Mouse (Mus musculus) urinary bladder, postnatal 14 days (tissue): ENCODE measurements around the gene Insr.
A peak's percentile ranks its signal among the peaks of the same experiment; 100 is the strongest.
"Not testable (repeated sequence)": the region's sequence is repeated elsewhere in the genome, so short reads cannot be mapped to it uniquely, and the experiment has no call there.

Experiments used
- DNase-seq: peaks from one replicate; pipeline ENCODE4 v3.0.0; 2021; ENCODE audit warnings: low spot score

Gene Insr

GRCm38 (mm10) chr8:3230118-3231060 lies 49.0 kb downstream of the Insr start:
- DNase-seq: no peak

DNA sequence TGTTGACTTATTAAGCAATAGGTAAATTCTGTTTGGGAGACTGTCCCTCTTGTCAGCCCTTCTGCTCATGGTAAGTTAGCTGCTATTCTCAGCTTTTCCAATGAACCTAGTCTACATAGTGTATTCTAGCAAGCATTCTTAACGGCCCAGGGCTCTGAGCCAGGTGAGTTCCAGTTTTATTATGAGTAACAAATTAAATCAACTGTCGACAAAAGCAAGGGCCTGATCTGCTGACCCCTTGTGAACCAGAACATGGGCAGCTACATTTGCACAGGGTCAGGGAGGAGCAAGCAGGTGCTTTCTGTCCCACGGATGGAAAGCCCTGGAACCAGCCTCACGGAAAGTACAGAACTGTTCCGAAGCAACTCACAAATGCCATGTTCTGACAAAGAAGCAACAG lies 52.0 kb downstream of the Insr start:
- DNase-seq: no peak

GRCm38 (mm10) chr8:3225731-3226130 lies 53.7 kb downstream of the Insr start:
- no peak for DNase-seq

- DNase-seq: no peak
Measured at GRCm38 (mm10) chr8:3225184-3225583, 54.2 kb downstream of the Insr start.

GRCm38 (mm10) chr8:3222636-3222965 lies 56.8 kb downstream of the Insr start:
- no peak for DNase-seq

DNA sequence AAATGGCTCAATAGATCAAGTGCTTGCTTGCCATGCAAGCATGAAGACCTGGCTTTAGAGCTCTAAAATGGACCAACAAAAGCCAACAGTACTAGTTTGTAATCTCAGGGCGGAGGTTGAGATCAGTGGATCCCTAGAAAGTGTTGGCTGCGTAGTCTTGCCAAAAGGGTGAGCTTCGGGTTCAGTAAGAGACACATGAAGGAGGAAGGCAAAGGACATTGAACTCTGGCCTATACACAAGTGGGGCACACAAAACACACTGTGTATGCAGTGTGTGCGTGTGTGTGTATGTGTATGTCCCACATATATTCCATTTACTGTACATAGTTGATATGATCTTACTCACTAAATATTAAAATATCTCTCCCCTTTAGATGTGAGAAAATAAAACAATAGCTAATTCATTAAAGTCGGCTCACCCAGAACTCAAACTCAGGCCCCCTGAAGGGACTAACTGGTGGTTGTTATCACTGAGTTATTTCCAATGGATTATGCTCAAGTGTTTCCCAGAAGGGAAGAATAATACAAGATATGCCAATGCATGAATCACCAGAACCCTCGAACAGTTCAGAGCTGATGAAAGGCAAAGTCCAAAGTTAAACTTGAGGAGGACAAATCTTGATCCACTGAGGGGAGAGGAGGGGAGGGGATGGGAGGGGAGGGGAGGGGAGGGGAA lies 57.3 kb downstream of the Insr start:
- no peak for DNase-seq

GRCm38 (mm10) chr8:3221047-3221959 lies 58.1 kb downstream of the Insr start:
- peak; percentile 93 for DNase-seq

DNA sequence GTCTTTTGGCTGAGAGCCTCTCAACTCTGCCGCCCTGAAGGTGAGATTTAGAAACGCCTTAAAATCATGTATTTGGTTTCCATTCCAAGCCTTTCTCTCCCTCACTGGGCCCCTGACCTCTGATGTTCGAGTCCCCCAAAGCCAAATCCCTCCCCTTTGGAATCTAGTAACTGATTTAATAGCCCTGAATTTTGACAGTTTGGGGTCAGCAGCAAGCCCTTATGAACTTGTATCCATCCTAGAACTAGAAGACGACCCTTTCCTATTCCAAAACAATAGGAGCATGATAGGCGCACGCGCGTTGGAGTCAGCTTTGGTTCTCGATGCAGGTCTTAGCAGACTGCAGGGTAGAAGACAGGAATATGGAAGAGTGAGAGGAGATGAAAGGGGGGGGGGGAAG lies 58.9 kb downstream of the Insr start:
- DNase-seq: peak; percentile 20

GRCm38 (mm10) chr8:3219921-3220411 lies 59.5 kb downstream of the Insr start:
- no peak for DNase-seq

DNA sequence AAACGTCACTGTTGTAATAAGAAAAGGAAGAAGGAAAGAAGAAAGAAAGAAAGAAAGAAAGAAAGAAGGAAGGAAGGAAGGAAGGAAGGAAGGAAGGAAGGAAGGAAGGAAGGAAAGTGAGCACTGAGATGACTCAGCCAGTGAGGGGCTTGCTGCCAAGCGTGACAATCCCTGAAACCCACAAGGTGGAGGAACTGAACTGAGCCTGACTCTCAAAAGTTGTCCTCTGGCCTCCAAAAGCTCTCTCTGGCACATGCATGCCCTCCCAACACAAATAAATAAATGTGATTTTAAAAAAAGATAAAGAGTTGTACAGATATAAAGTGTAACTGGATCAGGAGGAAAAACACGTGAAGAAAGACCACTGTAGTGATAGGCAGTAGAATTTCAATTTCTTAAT lies 60.2 kb downstream of the Insr start:
- DNase-seq: no peak

- no peak for DNase-seq
Measured at GRCm38 (mm10) chr8:3216541-3217092, 62.8 kb downstream of the Insr start.

- DNase-seq: no peak
Measured at GRCm38 (mm10) chr8:3215561-3215960, 63.9 kb downstream of the Insr start.

- DNase-seq: no peak
Measured at GRCm38 (mm10) chr8:3214601-3215000, 64.8 kb downstream of the Insr start.

GRCm38 (mm10) chr8:3211456-3211855 lies 68.0 kb downstream of the Insr start:
- DNase-seq: no peak

GRCm38 (mm10) chr8:3209960-3210359 lies 69.5 kb downstream of the Insr start:
- DNase-seq: no peak

GRCm38 (mm10) chr8:3209268-3209667 lies 70.1 kb downstream of the Insr start:
- DNase-seq: no peak

- DNase-seq: no peak
Measured at GRCm38 (mm10) chr8:3208729-3209128, 70.7 kb downstream of the Insr start.

DNA sequence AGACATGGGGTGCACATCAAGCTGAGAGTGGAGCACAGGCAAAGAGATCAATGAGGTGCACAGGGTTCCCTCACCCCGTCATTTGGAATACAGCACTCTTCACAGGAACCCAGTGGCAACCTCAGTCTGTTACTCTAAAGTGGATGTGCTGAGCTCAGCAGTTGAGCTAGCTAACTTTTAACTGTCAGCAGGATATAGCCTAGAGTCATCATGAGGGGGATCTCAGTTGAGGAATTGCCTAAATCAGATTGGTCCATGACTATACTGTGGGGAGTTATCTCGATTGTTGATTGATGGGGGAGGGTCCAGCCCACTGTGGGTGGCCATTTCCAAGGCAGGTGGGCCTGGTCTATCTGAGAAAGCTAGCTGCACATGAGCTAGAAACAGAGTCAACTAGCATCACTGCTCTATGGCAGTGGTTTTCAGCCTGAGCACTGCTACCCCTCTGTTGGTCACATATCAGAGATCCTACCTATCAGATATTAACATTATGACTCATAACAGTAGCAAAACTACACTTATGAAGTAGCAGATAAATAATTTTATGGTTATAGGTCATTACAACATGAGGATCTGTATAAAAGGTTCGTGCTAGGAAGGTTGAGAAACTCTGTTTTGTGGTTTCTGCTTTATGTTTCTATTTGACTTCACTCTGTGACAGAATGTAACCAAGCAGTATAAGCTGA lies 74.5 kb downstream of the Insr start:
- DNase-seq: no peak

GRCm38 (mm10) chr8:3202792-3203191 lies 76.6 kb downstream of the Insr start:
- DNase-seq: no peak

GRCm38 (mm10) chr8:3194297-3194696 lies 85.1 kb downstream of the Insr start:
- DNase-seq: not testable (repeated sequence)

GRCm38 (mm10) chr8:3191006-3191405 lies 88.4 kb downstream of the Insr start:
- DNase-seq: no peak
